Mouse (Mus musculus) thymus, postnatal 0 days (tissue): ENCODE measurements around the gene Tssk6. TPM values are rescaled to one million over a fixed set of nuclear protein-coding genes. Genes with fewer than 3 reads are reported as not detected.

ENCODE experiments used
- DNase-seq: peaks from one replicate; pipeline ENCODE4 v3.0.0-alpha.2; 2015; ENCODE audit warnings: low spot score
- polyA plus RNA-seq: library from polyadenylated mRNA; unstranded; fragments of >200 nt; fragmentation: Nextera tagmentation; extraction: Ambion mirVana; gene quantifications from 2 replicates; pipeline ENCODE4 v1.2.1, GENCODE M21; 2015

Gene Tssk6
- polyA plus RNA-seq: 5.0 and 5.1 TPM in 2 replicates

- DNase-seq: peak; percentile 62
These were observed at the start of gene Tssk6, which contains the start of the genes Ndufa13 and Yjefn3 for GRCm38 (mm10) chr8:69902163-69903062. TSS of gene Tssk6 (plus strand) at chr8:69902184. TSS of gene Ndufa13 (minus strand) at chr8:69902558. TSS of gene Yjefn3 (minus strand) at chr8:69902712.

- no peak for DNase-seq
These were observed 48.1 kb upstream of the Tssk6 start for GRCm38 (mm10) chr8:69853869-69854268.

DNA sequence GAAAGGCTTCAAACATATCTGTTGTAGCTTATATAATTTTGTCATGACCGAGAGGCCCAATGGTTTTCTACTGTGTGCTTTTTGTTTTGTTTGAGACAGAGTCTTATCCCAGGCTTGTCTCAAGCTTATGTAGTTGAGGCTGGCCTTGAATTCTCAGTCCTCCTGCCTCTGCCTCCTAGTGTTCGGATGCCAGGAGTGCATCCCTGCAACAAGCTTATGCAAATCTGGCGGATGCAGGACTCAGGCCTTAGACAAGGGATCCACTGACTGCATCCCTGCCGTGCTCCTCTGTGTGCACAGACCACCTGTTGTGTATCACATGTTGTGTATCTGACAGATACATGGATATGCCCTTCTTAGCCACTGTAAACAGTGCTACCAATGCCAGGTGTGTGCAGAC, 41.2 kb upstream of the Tssk6 start:
- no peak for DNase-seq

GRCm38 (mm10) chr8:69861251-69861650, 40.7 kb upstream of the Tssk6 start:
- DNase-seq: no peak

DNA sequence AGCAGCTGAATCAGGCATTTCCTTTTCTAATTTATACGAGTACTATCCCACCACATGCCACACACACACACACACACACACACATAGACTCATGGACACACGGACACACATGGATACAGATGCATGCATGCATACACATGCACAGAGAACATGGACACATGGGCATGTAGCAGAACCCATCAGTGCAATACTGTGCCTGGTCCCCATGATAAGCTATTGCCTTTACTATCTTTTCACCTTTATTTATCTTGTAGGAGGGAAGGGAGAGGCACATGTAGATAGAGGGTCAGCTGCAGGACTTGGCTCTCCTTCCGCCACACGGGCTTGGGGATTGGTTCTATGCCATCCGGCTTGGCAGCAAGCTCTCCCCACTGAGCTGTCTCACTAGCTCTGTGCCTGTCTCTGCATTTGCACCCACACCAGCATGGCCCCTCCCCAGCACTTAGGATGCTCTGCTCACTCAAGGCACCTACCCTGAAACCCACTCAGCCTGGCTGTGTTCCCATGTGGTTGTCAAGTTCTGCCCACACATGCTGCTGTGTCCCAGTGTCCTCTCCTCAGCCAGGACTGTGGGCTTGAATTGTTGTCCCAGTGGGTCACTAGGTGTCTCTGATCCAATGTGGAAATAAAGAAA, 38.5 kb upstream of the Tssk6 start:
- DNase-seq: no peak

- no peak for DNase-seq
These were observed 37.8 kb upstream of the Tssk6 start for GRCm38 (mm10) chr8:69864180-69864579.

DNA sequence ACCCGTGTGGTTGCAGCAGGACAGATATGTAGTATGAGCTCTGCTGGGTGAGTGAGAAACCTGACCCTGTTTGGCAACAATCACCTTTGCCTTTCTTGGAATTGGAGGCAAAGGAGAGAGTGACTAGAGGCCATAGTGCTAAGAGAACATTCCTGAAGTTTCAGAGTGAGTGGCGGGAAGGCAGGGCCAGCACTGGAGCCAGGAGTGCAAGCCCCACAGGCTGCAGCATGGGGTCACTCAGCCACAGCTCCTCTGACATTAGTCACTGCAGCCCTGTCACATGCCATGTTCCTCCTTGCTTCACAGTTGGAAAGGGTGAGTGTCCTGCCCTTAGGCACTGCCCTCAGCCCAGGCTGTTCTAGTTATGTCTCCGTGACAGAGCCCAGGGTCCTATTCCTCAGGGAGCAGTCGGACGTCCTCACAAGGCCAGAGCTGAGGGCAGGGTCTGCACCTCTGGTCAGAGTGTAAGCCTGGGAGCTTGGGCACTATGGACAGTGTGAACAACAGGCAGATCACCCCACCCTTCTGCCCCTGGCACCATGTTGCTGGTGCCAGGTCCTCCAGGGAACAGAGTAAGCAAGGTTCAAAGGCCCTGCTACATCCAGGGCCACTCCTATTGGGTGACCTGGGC, 34.2 kb upstream of the Tssk6 start:
- no peak for DNase-seq

GRCm38 (mm10) chr8:69870003-69870765, 31.8 kb upstream of the Tssk6 start:
- DNase-seq: no peak

GRCm38 (mm10) chr8:69870907-69871306, 31.1 kb upstream of the Tssk6 start:
- DNase-seq: no peak

GRCm38 (mm10) chr8:69874155-69874554, 27.8 kb upstream of the Tssk6 start:
- peak; percentile 64 for DNase-seq

DNA sequence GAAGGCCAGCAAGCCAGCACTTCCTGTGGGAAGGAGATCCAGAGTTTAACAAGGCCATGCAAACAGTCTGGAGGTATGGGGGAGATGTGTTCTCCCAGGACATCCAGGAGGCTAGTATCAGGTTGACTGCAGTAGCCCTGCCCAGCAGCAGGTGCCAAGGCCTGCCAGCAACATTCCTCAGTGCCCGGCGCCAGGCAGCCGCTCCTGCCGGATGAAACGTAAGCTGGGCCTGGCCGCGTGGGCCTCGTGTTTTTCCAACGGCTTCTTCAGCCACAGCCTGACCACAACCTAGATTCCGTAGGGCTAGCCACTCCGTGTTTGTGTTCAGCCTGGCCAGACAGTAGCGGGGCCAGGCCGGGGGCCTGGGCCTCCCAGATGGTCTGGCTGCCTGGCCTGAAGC, 27.3 kb upstream of the Tssk6 start:
- no peak for DNase-seq

- no peak for DNase-seq
These were observed 25.9 kb upstream of the Tssk6 start for GRCm38 (mm10) chr8:69876097-69876496.

DNA sequence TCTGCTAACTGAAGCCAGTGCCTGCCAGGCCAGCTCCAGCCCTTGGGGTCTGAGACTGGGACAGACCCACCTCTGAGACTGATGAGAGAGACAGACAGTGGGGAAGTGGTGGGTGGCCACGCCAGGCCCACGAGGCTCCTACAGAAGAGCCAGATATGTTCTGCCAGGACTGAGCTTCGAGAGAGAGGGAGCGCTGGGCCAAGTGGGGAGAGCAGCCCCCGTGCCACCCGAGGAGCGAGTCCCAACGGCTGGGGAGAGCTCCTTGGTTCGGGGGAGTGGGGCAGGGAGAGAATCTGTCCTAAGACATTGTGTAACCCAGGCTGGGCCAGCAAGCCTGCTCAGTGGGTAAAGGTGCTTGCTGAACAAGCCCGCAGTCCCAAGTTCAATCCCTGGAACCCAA, 25.0 kb upstream of the Tssk6 start:
- DNase-seq: no peak

DNA sequence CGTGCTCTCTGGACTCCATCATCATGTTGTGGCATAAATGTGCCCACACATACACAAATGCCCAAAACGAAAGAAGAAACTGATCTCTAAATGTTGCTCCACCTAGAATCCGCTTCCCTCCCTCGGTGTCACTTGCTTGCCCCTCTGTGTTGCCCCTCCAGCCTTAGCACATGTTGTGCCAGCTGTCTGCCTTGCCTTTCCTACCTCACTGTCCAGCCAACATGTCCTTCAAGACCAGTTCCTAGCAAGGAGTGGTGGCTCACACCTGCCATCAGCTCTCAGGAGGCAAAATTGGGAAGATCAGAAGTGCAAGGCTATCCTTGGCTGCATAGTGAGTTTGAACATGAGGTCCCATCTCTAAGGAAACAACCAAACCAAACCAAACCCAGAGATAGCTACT, 24.6 kb upstream of the Tssk6 start:
- no peak for DNase-seq

- DNase-seq: no peak
These were observed 24.0 kb upstream of the Tssk6 start for GRCm38 (mm10) chr8:69877992-69878391.

- no peak for DNase-seq
These were observed 22.3 kb upstream of the Tssk6 start for GRCm38 (mm10) chr8:69879678-69880077.

DNA sequence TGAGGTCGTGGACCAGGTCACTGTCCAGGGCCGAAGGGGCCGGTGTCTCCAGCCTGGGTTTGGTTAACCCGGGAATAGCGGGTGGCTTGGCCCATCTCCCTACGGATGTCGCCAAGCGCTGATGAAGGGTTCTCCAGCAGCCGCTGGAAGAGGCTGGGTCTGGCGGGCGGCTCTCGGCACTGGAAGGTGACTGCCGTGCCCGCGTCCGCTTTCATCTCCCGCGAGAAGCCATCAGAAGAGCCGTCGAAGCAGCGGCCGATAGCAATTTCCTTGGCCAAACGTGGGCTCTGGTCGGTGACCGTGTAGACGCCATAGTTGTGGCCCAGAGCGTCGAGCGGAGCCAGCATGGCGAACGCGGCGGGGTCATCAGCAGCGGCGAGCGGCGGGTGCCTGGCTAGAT, 21.1 kb upstream of the Tssk6 start:
- DNase-seq: no peak

DNA sequence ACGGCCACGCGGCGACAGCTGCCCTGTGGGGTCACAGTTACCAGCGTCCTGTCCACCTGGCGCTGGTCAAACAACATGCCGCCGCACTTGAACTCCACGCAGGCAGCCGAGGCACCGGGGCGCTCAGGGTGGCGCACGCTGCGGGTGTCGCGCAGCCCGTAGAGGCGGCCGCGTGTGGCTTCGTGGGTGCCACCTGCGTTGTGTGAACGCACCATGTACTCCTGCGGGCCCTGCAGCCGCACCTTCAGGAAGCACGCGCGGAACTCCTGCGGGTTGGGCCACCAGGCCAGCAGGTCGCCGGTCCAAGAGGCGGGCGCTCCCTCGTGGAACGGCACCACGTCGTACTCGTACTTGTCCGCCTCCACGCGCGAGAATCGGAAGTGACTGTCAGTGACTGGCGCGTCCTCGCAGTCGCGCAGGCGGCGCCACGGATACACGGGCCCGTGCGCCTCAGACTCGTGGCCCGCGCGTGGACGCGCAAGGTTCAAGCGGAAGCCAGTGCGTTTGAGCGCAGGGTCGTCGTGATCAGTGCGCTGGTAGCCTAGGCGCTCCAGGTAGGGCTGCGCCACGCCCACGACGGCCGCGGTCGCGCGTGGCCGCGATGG, 20.6 kb upstream of the Tssk6 start:
- DNase-seq: no peak

DNA sequence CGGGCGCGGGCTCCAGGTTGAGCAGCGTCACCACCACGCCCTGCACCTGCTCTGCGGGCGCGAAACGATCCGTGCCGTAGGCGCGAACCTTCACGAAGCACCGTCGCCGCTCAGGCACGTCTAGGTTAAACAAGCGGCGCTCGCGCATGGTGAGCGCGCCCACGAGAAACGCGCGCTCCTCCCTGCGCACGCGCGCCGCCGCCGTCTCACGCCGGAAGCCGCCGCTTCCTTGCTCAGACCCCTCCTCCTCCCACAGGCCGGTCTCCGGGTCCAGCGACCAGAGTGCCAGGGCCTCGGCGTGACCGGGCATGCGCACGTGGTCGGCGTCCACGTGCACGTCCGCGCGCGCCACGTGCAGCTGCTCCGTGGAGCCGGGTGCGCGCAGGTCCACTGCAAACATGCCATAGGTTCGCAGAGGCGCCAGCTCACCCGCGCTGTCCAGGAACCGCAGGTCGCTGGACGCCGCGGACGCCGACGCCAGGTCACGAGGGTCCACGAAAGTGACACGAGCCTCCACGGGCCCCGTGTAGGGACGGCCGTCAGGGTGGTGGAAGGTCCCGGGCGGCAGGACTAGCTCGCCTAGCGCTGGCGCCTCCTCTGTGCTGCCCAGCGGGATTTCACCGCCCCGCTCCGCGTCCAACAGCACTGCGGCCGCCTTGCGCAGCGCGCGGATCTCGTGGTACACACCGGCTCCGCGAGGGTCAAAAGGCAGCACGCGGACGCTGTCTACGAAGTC, 19.8 kb upstream of the Tssk6 start:
- peak; percentile 58 for DNase-seq
